Mouse (Mus musculus) forebrain, embryonic 12.5 days (tissue): ENCODE data around the gene Foxn3. TPM values are rescaled to one million over a fixed set of nuclear protein-coding genes. Genes with fewer than 3 reads are reported as not detected.

Experiments used
- ATAC-seq: fragments of 200-750 bp; cut with Nextera tagmentation; 2 replicates; pipeline ENCODE4 v1.8.0; 2017; ENCODE audit warnings: moderate TSS enrichment; ENCODE audit not compliant: low FRiP score
- H3K27ac ChIP-seq: fragments of 300-500 bp; sonication (generic); 2 replicates; pipeline ENCODE4 v1.5.1; 2016; ENCODE audit warnings: mild to moderate bottlenecking
- H3K27me3 ChIP-seq: fragments of 300-500 bp; sonication (generic); 2 replicates; pipeline ENCODE4 v1.6.1; 2016; ENCODE audit warnings: mild to moderate bottlenecking
- H3K36me3 ChIP-seq: fragments of 300-500 bp; sonication (generic); replicated peaks from 2 replicates; pipeline ENCODE4 v1.6.1; 2016; ENCODE audit warnings: mild to moderate bottlenecking
- H3K4me1 ChIP-seq: fragments of 300-500 bp; sonication (generic); 2 replicates; pipeline ENCODE4 v1.6.1; 2016
- H3K4me2 ChIP-seq: fragments of 300-500 bp; sonication (generic); 2 replicates; pipeline ENCODE4 v1.6.1; 2016; ENCODE audit warnings: mild to moderate bottlenecking, moderate library complexity
- H3K4me3 ChIP-seq: fragments of 300-500 bp; sonication (generic); replicated peaks from 2 replicates; pipeline ENCODE4 v1.5.1; 2016; ENCODE audit warnings: mild to moderate bottlenecking
- H3K9ac ChIP-seq: fragments of 300-500 bp; sonication (generic); 2 replicates; pipeline ENCODE4 v1.6.1; 2016; ENCODE audit warnings: mild to moderate bottlenecking
- H3K9me3 ChIP-seq: fragments of 300-500 bp; sonication (generic); 2 replicates; pipeline ENCODE4 v1.6.1; 2016
- WGBS: fragments of 180-500 bp; shearing (Covaris S2); methylation state at CpG from one replicate; pipeline ENCODE4 v1.1.7; 2016; 5-methylcytosine and 5-hydroxymethylcytosine counted together
- polyA plus RNA-seq: library from polyadenylated mRNA; unstranded; fragments of >200 nt; fragmentation: Nextera tagmentation; extraction: Ambion mirVana; gene quantifications from 2 replicates; pipeline ENCODE4 v1.2.1, GENCODE M21; 2016

The Foxn3 gene
- polyA plus RNA-seq, 1 experiment from 2014 or later = 84.6 TPM

DNA sequence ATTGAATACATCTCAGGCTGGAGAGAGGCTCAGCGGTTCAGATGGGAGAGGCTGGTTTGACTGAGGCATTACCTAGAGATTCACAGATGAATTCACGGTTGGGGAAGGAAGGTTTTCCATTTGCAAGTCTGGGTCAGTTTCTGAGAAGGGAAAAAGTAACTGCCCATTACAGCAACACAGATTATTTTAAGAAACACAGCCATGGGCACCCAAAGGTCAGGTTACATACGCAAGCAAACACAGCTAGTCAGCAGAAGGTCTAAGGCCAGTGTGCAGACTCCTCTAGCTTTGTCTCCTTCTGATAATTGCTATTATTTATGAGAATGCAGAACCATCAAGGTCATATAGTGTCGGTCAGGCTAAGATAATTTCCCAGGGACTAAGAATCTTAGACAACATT, 284.0 kb downstream of the Foxn3 start:
- H3K36me3 ChIP-seq = peaks cover 4% of the 10 kb centered on the region; the same call in 1 of the 2 replicates
- H3K4me1 ChIP-seq = peaks cover 49% of the 10 kb centered on the region
- 99% methylated on average over 4 of the region's 4 CpGs for WGBS

GRCm38 (mm10) chr12:99274589-99274988, 288.8 kb downstream of the Foxn3 start:
- 92% methylated on average over 1 of the region's 1 CpGs for WGBS

More for the DNA sequence above, 284.0 kb downstream of the Foxn3 start:
- Histone ChIP-seq H3K4me2 (no peak overlapping the region), H3K4me3 (no peak overlapping the region), H3K27ac (no peak overlapping the region), H3K9ac (no peak overlapping the region), H3K9me3 (no peaks in the 10 kb centered on the region), H3K27me3 (no peaks in the 10 kb centered on the region)
- no peak for ATAC-seq

GRCm38 (mm10) chr12:99269396-99269795, 294.0 kb downstream of the Foxn3 start:
- peaks cover 50% of the 10 kb centered on the region for H3K4me1 ChIP-seq
- WGBS = 55% methylated on average over 8 of the region's 8 CpGs

More at GRCm38 (mm10) chr12:99274589-99274988, 288.8 kb downstream of the Foxn3 start:
- Histone ChIP-seq H3K4me3 (no peak overlapping the region), H3K4me2 (no peak overlapping the region), H3K27ac (no peak overlapping the region), H3K9me3 (no peaks in the 10 kb centered on the region), H3K9ac (no peak overlapping the region), H3K4me1 (peaks cover 35% of the 10 kb centered on the region), H3K27me3 (0 out of 2 replicates have a peak, but pooled peaks cover 3% of the 10 kb centered on the region), H3K36me3 (peaks cover 4% of the 10 kb centered on the region; the same call in 1 of the 2 replicates)
- no peak for ATAC-seq

GRCm38 (mm10) chr12:99268954-99269353, 294.4 kb downstream of the Foxn3 start:
- no peak overlapping the region for H3K4me3 ChIP-seq
- H3K9ac ChIP-seq = no peak overlapping the region
- 0 out of 2 replicates have a peak, but pooled peaks cover 3% of the 10 kb centered on the region for H3K27me3 ChIP-seq
- ATAC-seq = 0 out of 2 replicates have a peak, but pooled peaks have one; percentile 54
- no peak overlapping the region for H3K4me2 ChIP-seq
- peaks cover 51% of the 10 kb centered on the region for H3K4me1 ChIP-seq
- no peaks in the 10 kb centered on the region for H3K36me3 ChIP-seq
- H3K27ac ChIP-seq = no peak overlapping the region
- 35% methylated on average over 11 of the region's 11 CpGs for WGBS
- H3K9me3 ChIP-seq = no peaks in the 10 kb centered on the region

More at GRCm38 (mm10) chr12:99269396-99269795, 294.0 kb downstream of the Foxn3 start:
- 0 out of 2 replicates have a peak, but pooled peaks cover 3% of the 10 kb centered on the region for H3K27me3 ChIP-seq
- H3K9me3 ChIP-seq = no peaks in the 10 kb centered on the region
- ATAC-seq = 0 out of 2 replicates have a peak, but pooled peaks have one; percentile 18
- no peak overlapping the region for H3K9ac ChIP-seq
- H3K36me3 ChIP-seq = no peaks in the 10 kb centered on the region
- no peak overlapping the region for H3K4me3 ChIP-seq
- no peak overlapping the region for H3K4me2 ChIP-seq
- no peak overlapping the region for H3K27ac ChIP-seq

- 68% methylated on average over 11 of the region's 11 CpGs for WGBS
- Histone ChIP-seq H3K27me3 (0 out of 2 replicates have a peak, but pooled peaks cover 3% of the 10 kb centered on the region), H3K36me3 (no peaks in the 10 kb centered on the region), H3K9ac (no peak overlapping the region), H3K4me1 (peaks cover 54% of the 10 kb centered on the region), H3K9me3 (no peaks in the 10 kb centered on the region), H3K4me2 (no peak overlapping the region), H3K4me3 (no peak overlapping the region), H3K27ac (no peak overlapping the region)
- no peak for ATAC-seq
These were observed 295.6 kb downstream of the Foxn3 start for GRCm38 (mm10) chr12:99267732-99268131.

DNA sequence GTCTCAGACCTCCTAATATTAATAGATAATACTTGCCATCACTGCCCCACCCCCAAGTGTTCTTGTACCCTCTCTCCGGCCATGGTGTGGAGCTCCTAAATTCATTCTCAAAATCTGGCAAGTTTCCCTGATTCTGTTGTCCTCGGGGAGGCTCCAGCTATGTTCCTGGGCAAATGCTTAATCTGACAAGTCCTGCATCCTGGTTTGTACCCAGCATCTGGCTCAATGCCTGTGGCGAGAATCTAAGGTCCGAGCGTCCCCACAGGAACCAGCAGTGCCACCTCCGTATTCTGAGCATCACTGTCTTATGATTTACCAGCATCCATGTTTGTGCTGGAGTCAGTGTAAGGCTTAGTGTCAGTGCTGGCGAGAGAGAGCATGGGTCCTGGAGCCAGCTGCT, 296.9 kb downstream of the Foxn3 start:
- Histone ChIP-seq H3K4me1 (peaks cover 47% of the 10 kb centered on the region), H3K27ac (no peak overlapping the region), H3K36me3 (no peaks in the 10 kb centered on the region), H3K27me3 (0 out of 2 replicates have a peak, but pooled peaks cover 3% of the 10 kb centered on the region), H3K4me2 (no peak overlapping the region), H3K9me3 (no peaks in the 10 kb centered on the region), H3K9ac (no peak overlapping the region), H3K4me3 (no peak overlapping the region)
- no peak for ATAC-seq
- WGBS = 90% methylated on average over 7 of the region's 7 CpGs

- Histone ChIP-seq H3K27ac (no peak overlapping the region), H3K4me3 (no peak overlapping the region), H3K4me2 (no peak overlapping the region), H3K9me3 (no peaks in the 10 kb centered on the region), H3K9ac (no peak overlapping the region), H3K36me3 (no peaks in the 10 kb centered on the region), H3K27me3 (0 out of 2 replicates have a peak, but pooled peaks cover 3% of the 10 kb centered on the region), H3K4me1 (peaks cover 44% of the 10 kb centered on the region)
- WGBS = 94% methylated on average over 6 of the region's 6 CpGs
- no peak for ATAC-seq
These were observed 297.6 kb downstream of the Foxn3 start for GRCm38 (mm10) chr12:99265777-99266176.

DNA sequence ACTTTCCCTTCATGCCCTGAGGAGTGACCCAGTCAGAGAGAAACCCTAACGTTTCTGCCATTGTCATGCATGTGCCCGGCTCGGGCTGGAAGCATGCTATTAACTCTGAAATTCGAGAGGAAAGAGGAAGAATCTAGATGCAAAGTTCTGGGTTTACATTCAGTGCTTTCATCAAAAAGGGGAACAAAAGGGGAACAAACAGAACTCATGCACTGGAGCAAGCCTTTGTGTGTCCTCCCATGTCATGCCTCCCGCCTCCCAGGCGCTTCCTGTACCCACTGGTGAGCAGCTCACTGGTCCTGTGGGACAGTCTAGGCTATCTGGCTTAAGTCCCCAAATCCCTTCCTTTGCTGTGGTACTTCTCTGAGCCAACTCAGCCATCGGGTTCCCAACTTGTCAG, 299.0 kb downstream of the Foxn3 start:
- no peaks in the 10 kb centered on the region for H3K9me3 ChIP-seq
- H3K27me3 ChIP-seq = no peaks in the 10 kb centered on the region
- H3K9ac ChIP-seq = no peak overlapping the region
- ATAC-seq = no peak
- H3K4me2 ChIP-seq = no peak overlapping the region
- no peak overlapping the region for H3K27ac ChIP-seq
- H3K4me1 ChIP-seq = peaks cover 43% of the 10 kb centered on the region
- WGBS = 75% methylated on average over 7 of the region's 7 CpGs
- H3K36me3 ChIP-seq = no peaks in the 10 kb centered on the region
- no peak overlapping the region for H3K4me3 ChIP-seq

DNA sequence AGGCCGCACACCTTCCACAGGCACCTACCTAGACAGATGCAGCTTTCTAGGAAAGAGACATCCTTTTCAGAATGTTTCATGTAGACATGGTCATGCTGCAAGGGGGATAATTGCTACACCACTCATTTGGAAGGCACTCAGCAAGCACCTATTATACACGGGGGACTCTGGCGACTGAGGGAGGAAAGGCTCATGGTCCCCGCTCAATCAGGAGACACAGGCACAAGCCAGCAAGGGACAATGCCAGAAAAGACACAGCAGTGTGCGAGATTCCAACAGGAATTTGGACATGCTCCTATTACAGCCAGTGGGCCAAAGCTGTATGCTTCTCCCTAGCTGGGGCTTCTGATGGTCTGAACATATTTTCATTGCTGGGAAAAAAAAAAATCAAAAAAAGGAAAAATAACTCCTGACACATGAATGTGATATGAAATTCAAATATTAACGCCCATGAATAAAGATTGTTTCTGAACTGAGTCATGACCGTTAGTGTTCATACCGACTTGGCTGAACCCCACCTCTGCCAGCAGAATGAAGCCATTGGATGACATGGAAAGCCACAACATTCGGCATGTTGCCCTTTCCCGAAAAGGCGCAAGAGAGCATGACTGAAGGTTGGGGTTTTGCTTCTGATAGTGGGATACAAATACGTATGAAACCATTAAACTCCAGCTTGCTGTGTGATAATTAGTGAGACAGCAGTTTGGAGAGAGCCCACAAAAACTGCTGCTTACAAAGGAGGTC, 299.6 kb downstream of the Foxn3 start:
- 82% methylated on average over 12 of the region's 12 CpGs for WGBS
- no peaks in the 10 kb centered on the region for H3K9me3 ChIP-seq
- H3K4me3 ChIP-seq = no peak overlapping the region
- no peak overlapping the region for H3K4me2 ChIP-seq
- H3K36me3 ChIP-seq = no peaks in the 10 kb centered on the region
- H3K27me3 ChIP-seq = no peaks in the 10 kb centered on the region
- H3K4me1 ChIP-seq = peaks cover 38% of the 10 kb centered on the region
- no peak for ATAC-seq
- H3K9ac ChIP-seq = no peak overlapping the region
- no peak overlapping the region for H3K27ac ChIP-seq

DNA sequence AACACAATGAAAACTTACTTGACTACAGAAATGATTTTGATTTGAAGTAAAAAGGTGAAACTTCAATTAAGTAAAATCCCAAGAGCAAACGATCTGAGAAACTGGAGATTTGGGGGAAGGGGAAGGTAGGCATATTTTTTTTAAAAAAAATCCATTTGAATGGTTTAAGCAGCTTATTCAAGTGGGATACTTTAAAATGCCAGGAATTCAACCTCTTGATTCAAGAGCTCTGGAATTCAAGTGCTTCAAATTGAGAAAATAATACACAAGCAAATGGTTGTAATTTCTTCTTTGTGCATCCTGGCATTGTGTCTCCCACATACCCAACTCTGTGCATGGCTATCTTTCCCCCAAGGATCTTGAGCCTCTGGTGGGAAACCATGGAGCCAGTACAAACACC, 300.5 kb downstream of the Foxn3 start:
- H3K9ac ChIP-seq = no peak overlapping the region
- H3K27ac ChIP-seq = no peak overlapping the region
- peaks cover 41% of the 10 kb centered on the region for H3K4me1 ChIP-seq
- no peaks in the 10 kb centered on the region for H3K27me3 ChIP-seq
- no peaks in the 10 kb centered on the region for H3K9me3 ChIP-seq
- no peak overlapping the region for H3K4me2 ChIP-seq
- no peak for ATAC-seq
- 56% methylated on average over 1 of the region's 1 CpGs for WGBS
- no peak overlapping the region for H3K4me3 ChIP-seq
- H3K36me3 ChIP-seq = no peaks in the 10 kb centered on the region

- H3K4me1 ChIP-seq = peaks cover 34% of the 10 kb centered on the region
- WGBS = 89% methylated on average over 11 of the region's 11 CpGs
- no peak overlapping the region for H3K4me2 ChIP-seq
- H3K4me3 ChIP-seq = no peak overlapping the region
- H3K27me3 ChIP-seq = no peaks in the 10 kb centered on the region
- H3K9me3 ChIP-seq = no peaks in the 10 kb centered on the region
- ATAC-seq = no peak
- H3K27ac ChIP-seq = no peak overlapping the region
- H3K36me3 ChIP-seq = no peaks in the 10 kb centered on the region
- no peak overlapping the region for H3K9ac ChIP-seq
These were observed 301.2 kb downstream of the Foxn3 start for GRCm38 (mm10) chr12:99262066-99262599.

DNA sequence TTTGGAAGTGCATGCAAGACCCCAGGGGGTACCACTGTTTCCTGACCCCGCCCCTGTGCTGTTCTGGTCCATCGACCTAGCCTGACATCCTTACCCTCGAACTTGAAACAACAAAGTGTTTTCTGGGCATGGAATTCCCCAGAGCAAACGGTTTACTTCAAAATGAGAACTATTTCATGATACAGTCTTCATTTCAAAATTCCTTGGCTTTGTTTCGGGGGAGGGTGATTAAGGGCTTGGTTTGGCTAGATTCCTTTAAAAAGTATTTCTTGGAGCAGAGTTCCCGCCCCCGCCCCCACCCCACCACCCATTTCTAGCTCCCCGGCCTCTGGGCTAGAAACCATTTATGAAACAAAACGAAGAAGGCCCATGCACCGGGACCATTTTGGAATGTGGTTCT, 303.2 kb downstream of the Foxn3 start:
- Histone ChIP-seq H3K4me3 (no peak overlapping the region), H3K9ac (no peak overlapping the region), H3K36me3 (no peaks in the 10 kb centered on the region), H3K4me2 (no peak overlapping the region), H3K9me3 (no peaks in the 10 kb centered on the region), H3K4me1 (peaks cover 31% of the 10 kb centered on the region), H3K27ac (no peak overlapping the region), H3K27me3 (no peaks in the 10 kb centered on the region)
- ATAC-seq = no peak
- WGBS = 79% methylated on average over 10 of the region's 10 CpGs
